Mouse (Mus musculus): ENCODE measurements around the gene Cdca8.

GRCm38 (mm10) chr4:124973296-124973695, 34.2 kb upstream of the Cdca8 start:
- TF ChIP-seq CEBPB (IDR thresholded peaks at IDR 0.05; ENCODE audit: low read depth), result no peak
- no peak for TF ChIP-seq FOSL1 (IDR thresholded peaks at IDR 0.05; ENCODE audit: insufficient read depth, low read length, poor library complexity, severe bottlenecking)
- TF ChIP-seq CTCF (IDR thresholded peaks at IDR 0.05; ENCODE audit: control insufficient read depth, insufficient read depth, insufficient read length), result no peak
- no peak for TF ChIP-seq USF1 (IDR thresholded peaks at IDR 0.05; ENCODE audit: low read depth)
